Mouse (Mus musculus) E14TG2a.4 (cell line): ENCODE measurements around the gene Olfr871.
"Not testable (repeated sequence)": the region's sequence is repeated elsewhere in the genome, so short reads cannot be mapped to it uniquely, and the experiment has no call there.

ENCODE experiments used
- H3K27me3 ChIP-seq: 2 replicates; pipeline ENCODE4 v1.6.1; 2014; ENCODE audit warnings: low read length, control low read depth; ENCODE audit not compliant: insufficient read depth
- H3K36me3 ChIP-seq: 2 replicates; pipeline ENCODE4 v1.6.1; 2014; ENCODE audit warnings: low read length, control low read depth; ENCODE audit not compliant: insufficient read depth
- H3K4me1 ChIP-seq: replicated peaks from 2 replicates; pipeline ENCODE4 v1.6.1; 2014; ENCODE audit warnings: low read depth, low read length, control low read depth
- H3K4me3 ChIP-seq: replicated peaks from 2 replicates; pipeline ENCODE4 v1.5.1; 2014; ENCODE audit warnings: mild to moderate bottlenecking, low read length
- H3K9me3 ChIP-seq: 2 replicates; pipeline ENCODE4 v1.6.1; 2014; ENCODE audit warnings: low read length, control low read depth
- CTCF ChIP-seq: conservative IDR thresholded peaks from 2 replicates; pipeline ENCODE4 v1.5.1; 2014; ENCODE audit warnings: low read length
- NANOG ChIP-seq: IDR thresholded peaks from 2 replicates; pipeline ENCODE4 v1.6.1; 2014; ENCODE audit warnings: borderline replicate concordance, low read length, mixed read lengths
- POU5F1 ChIP-seq: IDR thresholded peaks from 2 replicates; pipeline ENCODE4 v1.6.1; 2014; ENCODE audit warnings: low read length, borderline replicate concordance

The Olfr871 gene

DNA sequence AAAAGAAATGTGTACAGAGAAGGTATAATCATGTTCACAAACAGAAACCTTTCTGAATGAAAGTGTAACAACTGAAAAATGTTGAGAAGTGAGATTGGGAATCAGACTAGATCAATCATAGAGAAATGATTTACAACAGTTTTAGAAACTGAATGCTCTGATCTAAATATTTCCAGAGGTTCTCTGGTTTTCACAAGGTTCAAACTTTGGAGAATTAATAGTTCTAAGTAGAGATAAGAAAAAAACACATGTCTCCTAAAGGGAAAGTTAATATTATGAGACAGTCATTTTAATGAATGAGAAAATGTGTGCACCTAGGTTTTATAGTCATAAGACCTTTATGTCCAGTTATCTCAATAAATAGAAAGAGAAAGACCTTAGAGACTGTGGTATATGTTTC, at the start of gene Olfr871:
Gene Olfr871, plus strand, starts transcription at position 301 of the 400 bp plus-strand sequence.
- TF ChIP-seq NANOG (no peak), CTCF (no peak), POU5F1 (no peak)
- H3K9me3 ChIP-seq: peaks cover 2% of the 10 kb centered on the region; the same call in 1 of the 2 replicates
- H3K36me3 ChIP-seq: no peaks in the 10 kb centered on the region
- no peaks in the 10 kb centered on the region for H3K4me1 ChIP-seq
- no peak within 1 kb of the TSS for H3K4me3 ChIP-seq
- no peaks in the 10 kb centered on the region for H3K27me3 ChIP-seq

DNA sequence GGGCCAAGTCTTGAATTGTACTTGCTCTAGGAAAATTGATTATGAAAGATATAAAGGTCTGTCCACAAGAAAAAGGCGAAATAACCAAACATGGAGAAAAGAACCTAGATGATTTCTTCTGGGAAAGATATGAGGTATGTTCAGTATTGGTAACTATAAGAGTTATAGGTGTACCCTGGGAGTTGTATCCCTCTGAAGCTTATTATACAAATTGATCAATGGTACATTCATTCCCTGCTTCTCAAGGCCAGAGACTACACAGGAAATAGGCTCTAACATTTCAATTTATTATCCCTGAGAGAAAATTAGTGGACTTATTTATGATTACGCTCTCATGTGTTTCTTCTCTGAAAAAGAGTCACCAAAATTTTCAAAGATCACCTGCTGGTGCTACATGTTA, 38.0 kb upstream of the Olfr871 start, which contains the start of gene Olfr870:
Gene Olfr870, minus strand, starts transcription at position 101 of the 400 bp plus-strand sequence.
- TF ChIP-seq POU5F1 (no peak), NANOG (no peak), CTCF (no peak)
- peaks cover 18% of the 10 kb centered on the region for H3K9me3 ChIP-seq
- H3K4me3 ChIP-seq: no peak within 1 kb of the TSS
- H3K4me1 ChIP-seq: no peaks in the 10 kb centered on the region
- no peaks in the 10 kb centered on the region for H3K36me3 ChIP-seq
- no peaks in the 10 kb centered on the region for H3K27me3 ChIP-seq

DNA sequence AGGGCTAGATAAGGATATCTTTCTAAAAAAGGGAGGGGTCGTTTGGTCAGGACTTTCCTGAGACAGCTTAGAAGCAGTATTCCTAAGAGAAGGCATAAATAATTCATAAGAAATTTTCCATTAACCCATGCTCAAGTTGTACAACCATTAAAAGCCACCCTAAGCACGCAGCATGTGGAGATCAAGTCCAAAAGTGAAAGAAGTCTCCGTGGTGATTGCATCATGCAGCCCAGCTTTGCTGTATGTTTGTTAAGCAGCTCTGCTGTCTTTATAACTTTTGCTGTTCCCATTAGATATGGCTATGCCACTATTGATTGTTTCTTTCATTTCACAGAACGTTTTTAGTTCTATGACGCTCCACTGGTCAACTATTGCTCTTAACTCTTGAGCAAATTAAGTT, 32.5 kb upstream of the Olfr871 start:
- no peaks in the 10 kb centered on the region for H3K4me1 ChIP-seq
- no peaks in the 10 kb centered on the region for H3K36me3 ChIP-seq
- H3K9me3 ChIP-seq: peaks cover 61% of the 10 kb centered on the region
- TF ChIP-seq CTCF (no peak), NANOG (no peak), POU5F1 (no peak)
- H3K4me3 ChIP-seq: no peak overlapping the region
- H3K27me3 ChIP-seq: no peaks in the 10 kb centered on the region

DNA sequence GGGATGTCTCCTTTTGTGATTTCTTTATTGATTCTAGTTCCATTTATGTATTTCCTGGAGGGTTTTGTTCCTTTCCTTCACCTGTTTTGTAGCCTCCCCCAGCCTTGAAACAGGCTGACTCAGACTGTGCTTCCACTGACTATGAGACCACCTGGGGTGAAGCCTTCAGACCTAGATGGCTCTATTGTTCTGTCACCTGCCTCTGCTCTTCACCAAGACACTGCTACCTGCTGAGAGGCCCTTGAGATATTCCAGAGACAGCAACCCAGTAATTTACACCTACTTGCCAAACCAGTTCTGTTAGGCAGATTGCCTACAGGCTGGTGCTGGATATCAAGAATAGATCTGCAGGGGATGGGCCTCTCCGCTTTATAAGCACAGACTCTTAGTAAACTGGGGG, 9.9 kb upstream of the Olfr871 start:
- Histone ChIP-seq H3K4me1 (no peaks in the 10 kb centered on the region), H3K36me3 (no peaks in the 10 kb centered on the region), H3K27me3 (no peaks in the 10 kb centered on the region), H3K4me3 (no peak overlapping the region), H3K9me3 (peaks cover 59% of the 10 kb centered on the region)
- TF ChIP-seq CTCF (no peak), NANOG (peak; percentile 73)

DNA sequence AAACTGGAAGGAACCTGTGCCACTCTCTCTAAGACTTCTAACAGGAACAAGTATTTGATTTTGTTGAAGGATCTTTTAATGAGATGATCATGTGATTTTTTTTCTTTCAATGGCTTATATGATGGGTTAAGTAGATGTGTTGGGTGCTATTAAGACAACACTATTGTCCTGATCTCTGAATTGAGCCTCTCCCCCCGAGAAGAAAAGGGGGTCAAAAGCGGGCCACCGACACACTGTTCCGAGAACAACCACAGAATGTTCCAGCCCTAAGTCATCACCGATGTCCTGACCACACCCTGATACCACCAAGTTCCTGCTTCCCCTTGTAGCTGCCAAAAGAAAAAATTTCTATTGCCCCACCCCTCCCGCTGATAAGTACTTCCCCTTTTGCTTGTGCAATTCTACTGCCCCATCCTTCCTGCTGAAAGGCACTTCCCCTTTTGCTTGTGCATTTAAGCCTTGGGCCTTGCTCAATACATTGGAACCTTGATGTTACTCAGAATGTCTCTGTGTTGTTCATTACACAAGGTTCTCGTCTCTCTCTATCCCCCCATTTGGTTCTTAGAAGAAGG, 8.5 kb upstream of the Olfr871 start:
- H3K9me3 ChIP-seq: peaks cover 54% of the 10 kb centered on the region
- H3K4me1 ChIP-seq, H3K4me3 ChIP-seq, H3K36me3 ChIP-seq, H3K27me3 ChIP-seq: not testable (repeated sequence)

DNA sequence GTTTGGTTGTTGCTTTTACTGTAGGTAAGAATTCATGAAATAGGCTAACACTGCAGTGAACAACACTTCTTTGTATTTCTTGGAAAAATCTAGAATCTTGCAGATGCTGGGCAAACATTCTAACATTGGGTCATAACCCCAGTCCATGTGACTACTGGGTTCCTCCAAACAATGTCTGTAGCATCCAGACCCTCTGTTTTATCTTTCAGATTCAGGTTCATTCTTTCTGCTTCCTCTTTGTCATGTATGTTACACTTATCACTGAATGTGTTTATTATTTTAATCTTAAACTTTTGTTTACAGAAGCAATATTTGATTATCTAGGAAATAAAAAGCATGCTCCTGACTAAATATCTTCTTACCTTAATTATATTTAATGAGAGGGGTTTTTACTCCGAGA, 1.2 kb upstream of the Olfr871 start:
- Histone ChIP-seq H3K27me3 (no peaks in the 10 kb centered on the region), H3K4me1 (no peaks in the 10 kb centered on the region), H3K4me3 (no peak overlapping the region), H3K9me3 (peaks cover 4% of the 10 kb centered on the region; the same call in 1 of the 2 replicates), H3K36me3 (no peaks in the 10 kb centered on the region)
- TF ChIP-seq POU5F1 (no peak), CTCF (no peak)

DNA sequence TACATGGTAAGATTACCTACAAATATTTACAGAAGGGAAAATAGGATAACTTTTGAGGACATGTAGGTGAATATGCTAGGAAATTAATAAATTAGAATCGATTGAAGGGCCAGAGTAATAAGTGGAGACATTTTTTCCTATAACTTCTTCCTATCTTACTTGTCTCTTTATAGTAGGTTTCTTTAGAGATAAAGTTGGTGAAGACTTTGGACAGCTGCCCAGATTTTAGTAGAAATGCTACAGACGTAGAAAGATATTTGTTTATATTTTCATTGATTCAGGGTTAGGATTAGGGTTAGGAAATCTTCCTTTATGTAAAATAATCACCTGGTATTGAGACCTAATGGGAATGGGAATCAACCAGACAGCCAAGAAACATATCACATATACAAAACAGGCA, 530 bp upstream of the Olfr871 start:
- Histone ChIP-seq H3K9me3 (peaks cover 4% of the 10 kb centered on the region; the same call in 1 of the 2 replicates), H3K4me3 (no peak overlapping the region), H3K36me3 (no peaks in the 10 kb centered on the region), H3K4me1 (no peaks in the 10 kb centered on the region), H3K27me3 (no peaks in the 10 kb centered on the region)
- TF ChIP-seq POU5F1 (no peak), NANOG (no peak), CTCF (no peak)

DNA sequence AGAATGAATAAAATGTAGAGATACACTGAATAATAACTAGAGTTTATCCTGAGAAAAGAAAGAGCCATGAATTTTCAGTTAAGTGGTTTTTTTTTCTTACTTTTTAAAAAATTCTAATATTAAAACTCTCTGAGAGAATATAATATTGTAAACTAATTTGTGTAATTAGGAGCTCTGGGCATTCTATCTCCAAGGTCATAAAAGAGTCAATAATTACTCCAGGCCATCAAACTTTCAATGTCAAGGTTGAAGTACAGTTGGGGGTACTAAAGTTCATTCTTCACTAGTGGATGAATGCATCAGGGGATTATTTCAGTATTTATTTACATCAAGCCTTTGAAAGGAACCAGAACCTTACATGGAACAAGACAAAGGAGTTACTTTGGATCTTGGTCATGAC, 24.8 kb downstream of the Olfr871 start, which contains the start of gene Olfr872:
Gene Olfr872, plus strand, starts transcription at position 301 of the 400 bp plus-strand sequence.
- H3K4me3 ChIP-seq: no peak within 1 kb of the TSS
- H3K27me3 ChIP-seq: no peaks in the 10 kb centered on the region
- no peaks in the 10 kb centered on the region for H3K4me1 ChIP-seq
- no peaks in the 10 kb centered on the region for H3K36me3 ChIP-seq
- TF ChIP-seq NANOG (no peak), CTCF (no peak), POU5F1 (no peak)
- H3K9me3 ChIP-seq: peaks cover 43% of the 10 kb centered on the region

DNA sequence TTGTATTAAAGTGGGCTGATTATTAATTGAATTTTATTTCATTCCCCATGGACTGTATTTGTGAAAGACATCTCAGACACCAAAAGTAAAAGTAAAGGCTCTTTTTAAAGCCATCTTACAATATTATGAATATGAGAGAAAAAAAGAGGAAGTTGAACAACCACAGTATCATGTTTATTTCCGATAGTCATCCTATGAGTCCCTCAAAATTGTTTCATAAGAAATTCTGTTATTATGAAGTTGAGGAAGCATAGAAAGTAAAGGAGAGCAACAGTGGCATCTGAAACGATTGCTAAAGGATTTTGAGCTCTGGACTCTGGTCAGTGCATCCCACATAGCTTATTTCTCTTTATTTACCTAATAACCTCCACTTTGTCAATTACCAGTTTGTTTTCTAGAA, 25.4 kb downstream of the Olfr871 start:
- no peaks in the 10 kb centered on the region for H3K27me3 ChIP-seq
- H3K36me3 ChIP-seq: no peaks in the 10 kb centered on the region
- no peak overlapping the region for H3K4me3 ChIP-seq
- H3K4me1 ChIP-seq: no peaks in the 10 kb centered on the region
- no peak for TF ChIP-seq POU5F1
- no peak for TF ChIP-seq NANOG
- TF ChIP-seq CTCF: no peak
- H3K9me3 ChIP-seq: peaks cover 37% of the 10 kb centered on the region
